Mouse (Mus musculus) heart, adult 18-20 months (tissue): ENCODE data around the gene Exoc6b. TPM values are rescaled to one million over a fixed set of nuclear protein-coding genes. Genes with fewer than 3 reads are reported as not detected.
"Not testable (repeated sequence)": the region's sequence is repeated elsewhere in the genome, so short reads cannot be mapped to it uniquely, and the experiment has no call there.

Experiments used
- DNase-seq, 2 experiments: peaks; one replicate each; pipeline ENCODE4 v3.0.0; 2021 to 2022; ENCODE audit warnings: mixed read lengths in 1 of 2
- long read RNA-seq, 2 experiments: library from polyadenylated mRNA; stranded (forward); transcript quantifications; one replicate each; pipeline ENCODE4 v2.0.0; 2021
- total RNA-seq, 2 experiments: library from RNA; stranded (reverse); gene quantifications; 2 replicates each; pipeline ENCODE4 v1.2.3; 2021

Exoc6b gene
- total RNA-seq, result 10 to 100 TPM; 18.9 to 20.2 TPM
- long read RNA-seq, experiment 1, full-length matches to known transcripts, result 2 of 5 reads
- long read RNA-seq, experiment 1, partial matches to known transcripts, result 0 of 5 reads
- long read RNA-seq, experiment 1, other reads (novel, unspliced or antisense), result 3 of 5 reads
- long read RNA-seq, experiment 2, partial matches to known transcripts, result 0 of 5 reads
- long read RNA-seq, experiment 2, other reads (novel, unspliced or antisense), result 5 of 5 reads

DNA sequence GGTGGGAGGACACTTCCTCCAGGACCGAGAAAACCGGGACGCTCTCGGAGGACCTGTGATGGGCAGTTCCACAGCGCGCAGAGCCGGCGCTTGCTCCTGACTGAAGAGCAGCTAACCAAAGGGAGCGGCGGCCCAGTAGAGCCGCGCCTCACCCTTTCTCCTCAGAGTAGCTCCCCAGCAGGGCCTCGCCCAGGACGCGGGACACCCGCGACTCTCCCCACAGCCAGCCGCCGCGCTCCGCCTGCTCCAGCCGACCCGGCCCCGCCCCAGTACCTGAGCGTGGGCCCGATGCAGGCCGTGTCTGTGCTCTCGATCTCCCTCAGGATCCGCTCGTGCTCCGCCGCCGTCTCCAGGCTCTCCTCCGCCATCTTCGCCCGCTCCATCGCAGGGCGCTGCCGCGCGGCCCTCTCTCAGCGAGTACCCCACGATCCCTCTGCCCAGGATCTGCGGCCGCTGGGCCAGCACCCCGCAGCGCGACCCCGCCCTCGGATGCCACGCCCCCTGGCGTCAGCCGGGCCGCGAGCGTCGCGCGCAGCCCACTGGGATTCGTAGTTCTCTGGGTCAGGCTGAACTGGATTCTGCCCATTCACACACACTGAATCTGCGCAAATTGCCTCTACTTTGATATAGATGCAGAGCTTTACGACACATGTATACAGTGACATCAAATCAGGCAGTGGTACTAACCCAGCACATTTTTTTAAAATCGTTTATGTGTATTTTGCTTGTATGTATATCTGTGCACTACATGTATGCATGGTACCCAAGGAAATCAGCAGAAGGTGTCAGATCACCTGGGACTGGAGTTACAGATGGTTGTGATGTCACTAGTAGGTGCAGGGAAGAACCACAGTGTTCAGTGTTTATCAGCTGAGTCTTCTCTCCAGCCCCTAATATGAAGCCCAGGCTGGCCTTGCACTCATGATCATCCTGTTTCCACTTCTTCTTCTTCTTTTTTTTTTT is at the start of gene Exoc6b:
Exoc6b (minus strand) TSS at position 491 of the 963 bp plus-strand sequence.
- DNase-seq, result peak; percentile 91 to 94

DNA sequence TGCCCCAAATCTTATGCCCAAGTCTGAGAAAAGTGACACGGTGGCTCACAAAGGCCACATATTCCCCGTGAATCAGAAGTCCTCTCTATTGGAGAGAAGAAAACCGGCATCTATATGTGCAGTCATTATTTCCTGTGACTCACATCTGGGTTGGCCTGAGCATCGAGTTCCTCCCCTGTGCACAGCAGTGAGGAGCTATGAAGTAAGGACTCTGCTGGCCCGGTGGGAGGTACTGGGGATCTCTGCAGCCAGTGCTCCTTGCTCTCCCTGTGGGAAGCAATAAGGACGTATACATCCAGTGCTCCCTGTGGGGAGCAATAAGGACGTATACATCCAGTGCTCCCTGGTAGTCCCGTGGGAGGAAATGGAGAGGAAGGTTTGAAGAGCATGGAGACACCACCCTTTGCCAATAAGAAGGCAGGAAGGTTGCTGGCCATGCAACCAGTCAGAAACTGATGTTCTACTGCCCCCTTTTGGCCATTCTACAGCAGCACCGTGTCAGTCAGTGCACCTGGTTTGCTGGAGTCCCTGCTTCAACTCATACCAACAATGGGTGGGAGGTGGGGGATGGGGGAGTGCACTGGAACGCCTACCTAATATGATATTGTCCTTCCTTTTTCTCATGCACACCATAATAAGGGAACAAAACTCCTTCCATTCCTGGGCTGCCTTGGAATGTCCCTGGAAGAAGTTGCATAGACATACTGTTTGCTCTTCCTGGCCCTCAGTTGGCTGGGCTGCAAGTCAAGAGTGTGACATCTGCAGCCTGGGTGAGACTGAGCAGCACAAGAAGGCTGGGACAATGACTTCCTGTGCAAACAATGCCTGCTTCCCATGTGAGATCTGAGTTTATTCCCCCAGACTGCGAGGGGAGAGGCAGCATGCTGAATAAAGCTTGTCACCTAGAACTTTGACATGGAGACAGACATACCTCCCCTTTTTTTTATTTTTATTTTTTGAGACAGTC is 48.5 kb upstream of the Exoc6b start:
- DNase-seq, result peak; percentile 56 to 73

DNA sequence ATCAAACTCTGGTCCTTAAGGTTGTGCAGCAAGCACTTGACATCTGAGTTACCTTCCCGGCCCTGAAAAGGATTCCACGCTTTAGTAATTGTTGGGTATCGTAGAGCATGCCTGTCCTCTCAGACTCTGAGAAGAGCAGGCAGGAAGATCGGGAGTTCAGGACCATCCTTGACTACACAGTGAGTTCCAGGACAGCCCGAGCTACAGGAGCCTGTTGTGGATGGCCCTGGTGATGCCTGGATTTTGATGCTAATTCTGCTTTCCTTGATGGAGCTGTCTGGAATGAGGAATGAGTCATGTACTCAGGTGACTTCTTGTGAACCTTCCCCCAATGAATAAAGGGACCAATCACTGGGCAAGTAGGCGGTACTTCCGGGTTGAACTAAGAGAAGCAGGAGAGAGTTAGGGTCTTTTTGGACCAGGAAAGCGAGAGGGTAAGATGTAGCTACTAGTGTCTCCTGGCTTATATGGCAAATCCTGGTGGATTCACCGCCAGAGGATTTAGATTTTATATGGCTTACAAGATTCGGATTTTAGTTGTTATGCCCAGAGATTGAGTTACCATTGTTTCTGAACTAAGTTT is 35.8 kb upstream of the Exoc6b start:
- DNase-seq, result no peak

DNA sequence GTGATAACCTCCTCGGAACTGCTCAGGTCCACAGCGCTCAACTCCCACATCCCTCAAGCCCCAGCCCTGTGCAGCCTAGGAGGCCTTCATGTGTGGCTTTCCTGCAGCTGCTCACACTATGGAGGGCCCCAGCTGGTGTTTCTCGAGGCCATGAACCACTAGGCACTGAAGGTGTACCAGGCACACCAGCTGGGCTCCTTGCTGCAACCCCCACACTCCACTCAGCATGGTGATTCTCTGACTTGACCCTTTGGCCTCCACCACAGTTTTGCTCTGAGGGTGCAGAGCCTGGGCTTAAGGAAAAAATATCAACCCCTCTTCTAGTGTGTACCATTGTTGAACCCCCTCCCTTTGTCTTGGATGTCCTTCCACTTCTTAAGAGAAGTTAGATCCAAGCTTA is 34.0 kb upstream of the Exoc6b start:
- DNase-seq, result no peak

DNA sequence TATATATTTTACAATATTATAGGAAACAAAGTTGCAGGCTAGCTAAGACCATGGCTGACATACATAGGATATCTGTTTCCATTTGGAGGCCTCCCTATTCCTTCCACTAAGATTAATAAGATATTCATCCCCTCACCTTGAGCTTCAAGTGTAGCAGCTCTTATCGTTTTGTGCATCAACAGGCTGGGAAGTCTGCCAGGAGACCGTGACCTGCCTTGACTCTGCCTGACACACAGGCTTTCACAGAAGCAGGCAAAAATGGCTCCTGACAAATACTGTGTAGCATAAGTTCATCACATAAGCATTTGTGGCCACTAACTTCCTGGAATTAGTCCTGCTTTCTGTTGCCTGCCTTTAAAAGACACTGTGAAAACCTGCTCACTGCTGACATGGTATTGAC is 27.1 kb upstream of the Exoc6b start:
- no peak for DNase-seq

DNA sequence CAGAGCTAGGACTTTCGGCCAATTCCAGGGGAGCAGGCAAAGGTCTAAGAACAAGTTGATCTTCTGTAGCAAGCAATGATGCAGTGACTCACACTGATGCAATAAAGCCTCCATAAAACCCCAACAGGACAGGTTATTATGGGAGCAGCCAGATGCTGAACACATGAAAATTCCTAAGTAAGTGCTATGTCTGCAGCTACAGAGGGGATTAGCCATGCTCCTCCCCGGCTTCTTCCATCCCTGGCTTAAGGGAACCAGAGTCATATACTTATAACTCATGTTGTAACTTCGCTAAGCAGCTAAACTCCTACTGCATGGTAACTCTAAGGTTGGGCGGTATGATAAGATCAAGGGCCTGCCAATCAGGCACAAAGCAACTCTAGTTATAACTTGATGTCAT is 18.1 kb upstream of the Exoc6b start:
- DNase-seq, result no peak

DNA sequence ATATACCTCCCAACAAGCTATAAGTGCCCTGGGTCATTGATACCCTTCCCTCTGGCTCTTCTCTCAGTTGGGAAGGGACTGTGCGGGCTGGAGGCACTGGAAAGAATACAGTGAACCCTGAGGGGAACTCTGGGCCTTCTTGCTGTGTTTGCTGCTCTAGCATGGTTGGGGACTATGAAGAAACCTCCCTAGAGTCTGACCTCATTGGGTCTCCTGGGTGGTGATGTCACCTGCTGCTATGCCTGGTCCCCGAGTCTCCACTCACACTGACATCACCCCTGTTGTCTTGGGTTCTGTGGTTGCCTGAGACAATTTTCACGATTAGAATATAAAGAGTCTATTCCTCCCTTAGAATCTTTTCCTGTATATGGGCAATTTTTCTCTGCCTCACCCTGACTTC is 17.3 kb upstream of the Exoc6b start:
- DNase-seq, result peak in 1 of 2 experiments; percentile 4

DNA sequence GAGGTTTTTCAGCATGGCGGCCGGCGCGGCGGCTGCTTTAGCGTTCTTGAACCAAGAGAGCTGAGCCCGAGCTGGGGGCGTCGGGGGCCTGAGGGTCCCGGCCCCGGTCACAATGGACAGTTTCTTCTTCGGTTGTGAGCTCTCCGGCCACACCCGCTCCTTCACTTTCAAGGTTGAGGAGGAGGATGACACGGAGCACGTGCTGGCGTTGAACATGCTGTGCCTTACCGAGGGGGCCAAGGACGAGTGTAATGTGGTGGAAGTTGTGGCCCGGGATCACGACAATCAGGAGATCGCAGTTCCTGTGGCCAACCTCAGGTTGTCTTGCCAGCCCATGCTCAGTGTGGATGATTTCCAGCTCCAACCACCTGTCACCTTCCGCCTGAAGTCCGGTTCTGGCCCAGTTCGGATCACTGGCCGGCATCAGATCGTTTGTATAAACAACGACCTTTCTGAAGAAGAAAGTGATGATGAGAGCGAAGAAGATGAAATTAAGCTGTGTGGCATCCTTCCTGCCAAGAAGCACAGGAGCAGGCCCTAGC is 6.9 kb upstream of the Exoc6b start:
- DNase-seq, result not testable (repeated sequence)

DNA sequence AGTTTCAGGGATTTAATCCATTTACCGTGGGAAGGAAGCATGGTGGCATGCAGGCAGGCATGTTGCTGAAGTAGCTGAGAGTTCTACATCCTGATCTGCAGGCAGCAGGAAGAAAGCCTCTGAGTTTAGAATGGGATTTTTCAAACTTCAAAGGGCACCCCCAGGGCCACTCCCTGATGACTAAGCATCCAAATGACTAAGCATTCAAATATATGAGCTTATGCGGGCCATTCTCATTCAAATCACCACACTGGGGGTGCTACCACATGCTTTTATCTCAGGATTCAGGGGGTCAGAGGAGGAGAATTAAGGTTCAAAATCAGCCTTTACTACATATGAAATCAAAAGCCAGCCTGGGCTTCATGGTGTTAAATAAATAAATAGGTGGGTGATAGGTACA is 5.7 kb upstream of the Exoc6b start:
- no peak for DNase-seq

DNA sequence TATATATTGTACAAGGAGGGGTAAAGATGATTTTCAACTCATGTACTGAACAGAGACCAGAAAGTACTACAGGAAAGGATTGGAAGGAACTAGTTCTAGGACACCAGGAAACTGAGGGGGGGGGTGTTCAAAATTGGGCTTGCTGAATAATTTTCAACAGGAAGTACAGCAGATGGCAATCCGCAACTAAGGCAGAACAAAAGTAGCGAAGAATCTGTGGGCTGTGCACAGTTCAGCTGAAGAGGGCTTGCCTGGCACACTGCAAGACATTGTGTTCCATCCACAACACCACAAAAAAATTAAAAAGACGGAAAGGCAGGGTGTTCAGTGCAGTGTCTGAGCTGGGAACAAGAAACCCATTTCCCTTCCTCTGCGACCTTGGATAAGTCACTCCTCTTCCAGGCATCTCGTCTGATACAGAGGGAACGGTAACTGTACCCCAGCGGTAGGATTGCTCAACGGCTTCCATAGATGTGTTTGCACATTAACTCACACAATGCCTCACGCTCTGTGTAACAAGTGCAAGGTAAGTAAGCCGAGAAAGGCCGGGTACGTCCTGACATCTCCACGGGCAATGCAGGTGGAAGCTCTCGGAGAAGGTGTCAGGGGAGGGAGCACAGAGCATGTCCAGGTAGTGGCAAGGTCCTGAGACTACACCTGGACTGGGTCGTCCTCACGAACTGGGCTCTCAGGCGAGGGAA is 841 bp downstream of the Exoc6b start:
- peak in 1 of 2 experiments; percentile 31 for DNase-seq

DNA sequence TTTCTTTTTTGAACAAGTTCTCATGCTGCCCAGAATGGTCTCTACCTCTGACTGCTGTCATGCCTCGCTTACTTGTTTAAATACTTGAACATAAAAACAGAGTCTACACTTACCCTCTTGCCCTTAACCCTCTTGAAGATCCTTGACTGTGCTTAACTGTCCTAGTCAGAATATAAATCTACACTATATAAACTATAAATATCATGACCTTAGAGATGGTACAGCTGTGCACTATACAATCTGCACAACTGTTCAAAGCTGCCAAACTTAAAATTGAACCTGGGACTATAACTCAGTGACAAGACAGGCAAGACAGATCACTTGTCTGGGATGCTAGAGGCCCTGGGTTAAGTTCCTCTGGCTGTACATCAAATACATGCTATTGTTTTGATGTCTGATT is 11.7 kb downstream of the Exoc6b start:
- DNase-seq, result no peak

DNA sequence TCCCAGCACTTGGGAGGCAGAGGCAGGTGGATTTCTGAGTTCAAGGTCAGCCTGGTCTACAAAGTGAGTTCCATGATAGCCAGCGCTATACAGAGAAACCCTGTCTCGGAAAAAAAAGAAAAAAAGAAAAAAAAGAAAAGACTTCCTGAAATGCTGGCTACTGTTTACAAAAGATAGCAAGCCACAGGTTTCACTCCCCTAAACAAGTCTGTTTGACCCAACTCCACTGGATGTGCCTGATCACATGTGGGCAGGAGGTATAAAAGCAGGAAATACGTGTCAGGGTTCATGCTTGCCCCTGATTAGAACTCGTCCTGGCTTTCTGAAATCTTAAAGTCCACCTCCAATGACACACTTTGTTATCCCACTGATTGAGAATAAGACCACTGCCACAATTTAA is 18.2 kb downstream of the Exoc6b start:
- no peak for DNase-seq

DNA sequence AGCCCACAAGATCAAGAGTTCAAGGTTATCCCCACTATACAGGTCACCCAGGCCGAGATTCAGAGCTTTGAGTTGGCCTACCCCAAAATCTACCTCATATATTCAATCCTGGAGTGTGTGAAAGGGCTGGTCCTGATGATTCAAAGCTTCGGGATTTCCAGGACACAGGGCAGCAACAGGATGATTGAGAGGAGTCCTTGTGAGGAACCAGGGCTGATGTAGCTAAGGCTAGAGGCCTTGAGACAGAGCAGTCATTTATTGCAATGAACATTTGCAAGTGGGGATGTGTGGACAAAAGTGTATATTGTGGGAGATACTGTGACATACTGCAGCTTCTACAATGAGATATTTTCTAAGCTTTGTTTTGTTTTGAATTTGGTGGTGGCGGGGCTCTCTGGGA is 22.8 kb downstream of the Exoc6b start:
- DNase-seq, result no peak

DNA sequence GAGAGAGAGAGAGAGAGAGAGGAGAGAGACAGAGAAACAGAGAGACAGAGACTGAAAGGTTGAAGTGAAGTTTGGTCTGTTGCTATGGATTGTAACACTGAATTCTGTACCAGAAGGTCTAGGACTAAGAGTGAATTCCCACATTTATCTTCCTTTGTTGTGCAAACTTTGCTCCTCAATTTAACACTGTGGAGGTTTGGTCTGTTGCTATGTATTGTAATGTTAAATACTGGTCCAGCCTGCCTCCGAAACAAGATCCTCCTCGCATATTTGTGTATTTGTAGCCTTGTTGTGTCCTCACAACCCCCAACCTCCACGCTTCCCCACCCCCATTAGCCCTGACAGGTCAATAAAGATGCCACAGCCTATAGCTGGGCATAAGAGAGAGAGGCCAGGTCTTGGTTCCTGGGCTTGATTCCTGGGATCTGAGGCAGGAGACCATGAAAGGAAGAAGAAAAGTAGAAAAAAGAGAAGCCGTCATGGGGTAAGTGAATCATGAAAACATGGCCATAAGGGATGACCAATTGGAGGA is 24.6 kb downstream of the Exoc6b start:
- DNase-seq, result no peak

DNA sequence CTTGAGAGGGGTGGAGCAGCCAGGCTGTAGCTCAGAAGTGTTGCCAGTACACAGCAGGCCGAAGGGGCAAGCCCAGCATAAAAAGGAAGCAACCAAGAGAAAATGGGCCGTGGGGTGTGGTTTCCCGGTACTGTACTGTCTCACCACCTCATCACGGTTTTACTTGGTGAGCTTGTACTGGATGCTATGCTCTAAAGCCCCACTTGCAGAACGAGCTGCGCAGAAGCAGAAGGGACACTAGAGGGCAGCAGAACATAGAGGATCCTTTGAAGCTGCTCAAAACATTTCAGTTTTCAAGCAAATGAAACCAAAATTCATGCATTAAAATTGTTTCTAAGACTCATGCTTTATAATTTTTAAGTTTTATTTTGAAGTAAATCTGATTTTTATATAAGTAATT is 31.6 kb downstream of the Exoc6b start:
- peak; percentile 53 to 76 for DNase-seq

DNA sequence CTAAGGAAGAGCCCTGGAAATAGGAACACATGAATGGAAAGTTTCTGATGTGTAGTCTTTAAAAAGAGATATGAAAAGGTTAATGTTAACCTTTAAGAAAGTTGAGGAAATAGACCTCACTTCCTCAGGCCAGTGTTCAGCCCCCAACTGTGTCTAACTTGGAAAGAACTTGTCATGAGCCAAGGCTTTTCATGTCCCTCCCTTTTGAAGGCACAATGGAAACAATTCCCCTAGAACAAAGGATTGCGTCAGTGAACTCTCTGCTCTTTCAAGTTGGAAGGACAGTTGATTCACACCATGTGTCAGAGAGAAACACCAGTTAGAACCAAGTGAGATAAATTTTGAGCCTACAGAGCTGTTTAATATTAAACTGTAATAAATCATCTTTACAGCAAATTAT is 39.6 kb downstream of the Exoc6b start:
- peak in 1 of 2 experiments; percentile 23 for DNase-seq

DNA sequence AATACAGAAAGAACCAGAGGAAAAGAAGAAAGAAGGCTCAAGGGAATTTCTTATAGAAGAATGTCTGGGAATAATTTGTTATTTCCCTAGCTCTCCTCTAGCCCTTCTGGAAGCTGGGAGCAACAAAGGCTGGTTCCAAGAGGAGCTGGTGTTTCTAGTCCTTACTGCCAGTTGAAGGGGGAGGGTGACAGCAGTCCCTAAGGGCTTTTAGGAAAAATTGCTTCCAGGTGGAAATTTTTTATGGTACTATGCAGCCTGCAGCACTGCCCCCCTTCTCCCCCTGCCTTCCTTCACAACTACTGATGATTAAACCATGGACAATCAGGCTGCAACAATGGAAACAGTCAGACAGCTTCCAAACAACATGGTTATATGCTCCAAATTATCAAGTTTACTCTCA is 44.9 kb downstream of the Exoc6b start:
- no peak for DNase-seq

DNA sequence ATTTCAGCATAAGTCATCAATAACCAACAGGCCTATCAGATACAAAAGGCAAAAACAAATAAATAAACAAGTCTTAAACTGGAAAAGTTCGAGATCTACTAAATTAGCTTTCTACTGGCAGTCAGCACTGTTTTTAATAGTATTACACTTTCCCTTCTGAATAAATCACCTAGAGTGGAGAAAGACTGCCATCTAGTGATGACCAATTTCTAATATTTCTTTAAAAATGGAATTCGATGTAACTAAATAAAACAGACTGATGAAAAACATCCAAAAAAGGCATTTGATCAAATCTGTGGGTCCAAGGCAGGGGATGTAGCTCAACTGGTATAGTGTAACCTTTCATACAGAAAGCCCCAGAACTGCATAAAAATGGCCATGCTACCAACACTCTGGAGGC is 52.3 kb downstream of the Exoc6b start:
- DNase-seq, result peak in 1 of 2 experiments; percentile 47

DNA sequence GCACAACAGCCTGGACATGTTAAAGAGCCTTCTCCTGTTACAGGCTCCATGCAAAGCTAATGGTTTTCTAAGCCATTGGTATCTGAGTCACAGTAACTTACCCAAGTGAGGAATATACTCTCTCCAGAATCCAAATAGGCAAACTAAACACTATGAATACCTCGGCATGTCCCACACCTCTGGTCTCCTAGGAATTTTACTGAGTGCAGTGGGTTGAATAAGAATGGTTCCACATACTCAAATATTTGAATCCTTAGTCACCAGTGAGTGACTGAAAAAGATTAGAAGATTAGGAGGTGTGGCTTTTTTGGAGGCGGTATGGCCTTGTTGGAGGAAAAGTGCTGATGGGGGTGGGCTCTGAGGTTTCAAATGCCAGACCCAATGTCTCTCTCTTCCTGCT is 55.4 kb downstream of the Exoc6b start:
- DNase-seq, result no peak

DNA sequence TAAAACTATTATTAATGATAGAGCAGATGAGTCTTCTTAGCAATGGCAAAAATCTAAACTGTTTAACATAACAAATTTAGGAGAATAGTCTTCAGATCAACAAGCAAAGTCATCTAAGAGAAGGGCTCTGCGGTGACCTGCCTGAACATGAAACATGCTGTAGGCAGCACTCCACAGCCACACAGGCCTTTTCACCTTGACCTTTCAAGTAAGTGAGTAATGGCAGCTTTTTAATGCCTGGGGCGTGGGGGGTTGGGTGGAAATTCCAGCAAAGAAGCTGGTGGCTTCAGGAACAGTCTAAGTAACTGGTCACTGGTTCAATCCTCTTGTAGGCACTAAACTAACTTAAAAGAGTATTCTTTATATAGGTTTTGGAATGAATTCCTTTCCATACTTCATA is 58.9 kb downstream of the Exoc6b start:
- no peak for DNase-seq

DNA sequence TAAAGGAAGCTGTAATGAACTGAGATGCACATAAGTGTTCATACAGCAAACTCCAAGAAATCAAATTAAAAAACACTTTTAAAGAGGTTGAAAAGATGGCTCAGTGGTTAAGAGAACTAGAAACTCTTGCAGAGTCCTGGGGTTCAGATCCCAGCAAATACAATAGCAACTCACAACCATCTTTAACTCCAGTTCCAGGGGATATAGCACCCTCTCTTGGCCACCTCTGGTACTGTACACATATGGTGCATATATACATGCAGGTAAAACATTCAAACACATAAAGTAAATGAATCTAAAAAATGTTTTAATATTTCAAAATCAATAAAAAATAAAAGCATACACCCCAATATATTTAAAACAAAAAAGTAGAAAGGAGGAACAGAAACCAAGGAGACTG is 73.9 kb downstream of the Exoc6b start:
- DNase-seq, result no peak
